In genomic region chr11:114066098-114066950, GRCm38 (mm10) we compare ENCODE assay signal across 9 mouse cellular contexts. TPM values are rescaled to one million over a fixed set of nuclear protein-coding genes. Genes with fewer than 3 reads are reported as not detected.
DNase-seq lines count a peak whose midpoint lies in the region; TF ChIP-seq lines count a peak whose summit lies in the region.
"Had no signal": no experiment of that assay in that cellular context is flagged by ENCODE, and none has a peak within 500 bp of the region (broad histone marks: within the 10 kb centered on the region; RNA-seq: fewer than 3 reads in every experiment).

No protein-coding gene starts in this region.

- peak; percentile 46 for DNase-seq in gastrocnemius, adult 2 months
- DNase-seq in gastrocnemius, adult 18-20 months (ENCODE audit: low spot score) = no peak
- no peak for DNase-seq in testis, postnatal 14 days (ENCODE audit: low spot score)
- peak; percentile 21 to 22 for DNase-seq in heart, postnatal 10 days
- DNase-seq in liver, adult 2 months (ENCODE audit: extremely low read depth, low read depth, low spot score) = no peak
- DNase-seq in MN1 (ENCODE audit: low spot score) = no peak

- H3K79me2 ChIP-seq in liver, adult 2 months (ENCODE audit: control insufficient read depth, insufficient read depth, low read length) = no peaks in the 10 kb centered on the region

- TF ChIP-seq CTCF in gastrocnemius, adult 2 months (IDR thresholded peaks at IDR 0.05) = no peak
- no peak for TF ChIP-seq CTCF in testis, adult 2 months (IDR thresholded peaks at IDR 0.05; ENCODE audit: control insufficient read depth, insufficient read depth, insufficient replicate concordance, low read depth, low read length)
- TF ChIP-seq CTCF in liver, adult 2 months (IDR thresholded peaks at IDR 0.05; ENCODE audit: low read depth, low read length) = no peak
- no peak for TF ChIP-seq CTCF in olfactory bulb, adult 2 months (IDR thresholded peaks at IDR 0.05; ENCODE audit: insufficient read depth, low read depth, low read length)

- peak overlapping the region; percentile 76 for H3K4me3 ChIP-seq in gastrocnemius, adult 2 months
- H3K4me3 ChIP-seq in testis, adult 2 months (ENCODE audit: control insufficient read depth, low read depth, low read length) = peak overlapping the region; percentile 14
- peak overlapping the region; percentile 44; the same call in 1 of the 2 replicates for H3K4me3 ChIP-seq in liver, adult 2 months (ENCODE audit: insufficient read depth, low read depth, low read length)
- peak overlapping the region; percentile 74 for H3K4me3 ChIP-seq in olfactory bulb, adult 2 months (ENCODE audit: insufficient read depth, low read depth, low read length)
- H3K4me3 ChIP-seq: megakaryocyte, embryonic 14.5 days had no signal

- no peak overlapping the region for H3K9ac ChIP-seq in liver, adult 2 months (ENCODE audit: low read depth, low read length)

- peaks cover 12% of the 10 kb centered on the region for H3K27me3 ChIP-seq in testis, adult 2 months (ENCODE audit: control insufficient read depth, insufficient read depth, low read length)
- peaks cover 11% of the 10 kb centered on the region; the same call in 1 of the 2 replicates for H3K27me3 ChIP-seq in liver, adult 2 months (ENCODE audit: control insufficient read depth, insufficient read depth, low read length)

- TF ChIP-seq POLR2A in testis, adult 2 months (IDR thresholded peaks at IDR 0.05; ENCODE audit: control insufficient read depth, low read depth, low read length) = no peak
- no peak for TF ChIP-seq POLR2A in liver, adult 2 months (IDR thresholded peaks at IDR 0.05; ENCODE audit: extremely low read depth, insufficient read depth, low read length)
- TF ChIP-seq POLR2A in olfactory bulb, adult 2 months (IDR thresholded peaks at IDR 0.05; ENCODE audit: insufficient read depth, low read depth, low read length) = no peak

- WGBS in liver, adult 2 months = 2% methylated on average over 90 of the region's 90 CpGs
- under 1% methylated on average over 90 of the region's 90 CpGs for WGBS in olfactory bulb, adult 2 months

- H3K27ac ChIP-seq in gastrocnemius, adult 2 months = peak overlapping the region; percentile 35
- no peak overlapping the region for H3K27ac ChIP-seq in testis, adult 2 months (ENCODE audit: control insufficient read depth, insufficient read depth, low read depth, low read length)
- H3K27ac ChIP-seq in liver, adult 2 months (replicated peaks; ENCODE audit: insufficient read depth, low read depth, low read length) = no peak overlapping the region
- peak overlapping the region; percentile 62 for H3K27ac ChIP-seq in olfactory bulb, adult 2 months (ENCODE audit: insufficient read depth, low read depth, low read length)

- H3K4me1 ChIP-seq in testis, adult 2 months (ENCODE audit: control insufficient read depth, insufficient read depth, low read length) = peaks cover 20% of the 10 kb centered on the region
- H3K4me1 ChIP-seq in liver, adult 2 months (ENCODE audit: control insufficient read depth, insufficient read depth, low read length) = no peaks in the 10 kb centered on the region
- H3K4me1 ChIP-seq in olfactory bulb, adult 2 months (ENCODE audit: control insufficient read depth, insufficient read depth, low read length) = peaks cover 53% of the 10 kb centered on the region
- H3K4me1 ChIP-seq: megakaryocyte, embryonic 14.5 days had no signal

- intact Hi-C loops in gastrocnemius, adult 2 months (cut with DNase I) = loop anchor here (5.0 to 10.0 kb wide), 2 partner anchors 202 to 216 kb away; no protein-coding TSS in a partner anchor
- intact Hi-C loops in heart, postnatal 10 days (cut with DNase I) = loop anchor here (5.0 to 10.0 kb wide), 3 partner anchors 131 to 571 kb away; no protein-coding TSS in a partner anchor

- no peaks in the 10 kb centered on the region for H3K36me3 ChIP-seq in testis, adult 2 months (ENCODE audit: control insufficient read depth, insufficient read depth, low read length)
- no peaks in the 10 kb centered on the region for H3K36me3 ChIP-seq in liver, adult 2 months (ENCODE audit: control insufficient read depth, insufficient read depth, low read length)

RNA-seq across cellular contexts. Expression of gene Sdk2, which starts 0.5 kb away (rescaled TPM):
- under 1 TPM; 0.23 to 0.84 TPM for total RNA-seq in gastrocnemius, adult 2 months (2021)
- under 1 TPM; 0.41 to 0.57 TPM for total RNA-seq in gastrocnemius, adult 18-20 months (2021)
- polyA plus RNA-seq in testis, adult 2 months (2012; rRNA removed) = 7.8 and 8.7 TPM in 2 replicates
- 1 to 10 TPM; 5.0 to 5.3 TPM for total RNA-seq in heart, postnatal 10 days (2021)
- total RNA-seq in liver, adult 2 months (2014; rRNA removed) = 0.28 and 0.40 TPM in 2 replicates
- 0.06 and 0.07 TPM in 2 replicates for polyA plus RNA-seq in liver, adult 2 months (2012; rRNA removed)
- polyA plus RNA-seq in olfactory bulb, adult 2 months (2012; ENCODE audit: insufficient read depth, insufficient read length, low replicate concordance, missing spikeins) = not detected in 2 replicates

Comparison
In these comparisons a context has a peak if more than half of its experiments do, and no peak if none do; other contexts are left out.
1. DNase-seq: peak in gastrocnemius, adult 2 months (single experiment) and heart, postnatal 10 days (2 of 2); none in gastrocnemius, adult 18-20 months (single experiment), testis, postnatal 14 days (single experiment), liver, adult 2 months (single experiment) and MN1 (single experiment).
2. H3K27ac ChIP-seq: peak in gastrocnemius, adult 2 months (single experiment) and olfactory bulb, adult 2 months (single experiment); none in testis, adult 2 months (single experiment) and liver, adult 2 months (single experiment).
3. H3K4me3 ChIP-seq: peak in every context shown above with its lines; median percentile 76 in gastrocnemius, adult 2 months; 74 in olfactory bulb, adult 2 months; 44 in liver, adult 2 months; 14 in testis, adult 2 months.